Mouse (Mus musculus): ENCODE measurements around the gene Brd3os. TPM values are rescaled to one million over a fixed set of nuclear protein-coding genes. Genes with fewer than 3 reads are reported as not detected.
A peak's percentile ranks its signal among the peaks of the same experiment; 100 is the strongest.

Brd3os gene
- 5.5 TPM for polyA plus RNA-seq (2012; fragmentation: generic; extraction: Trizol)
- long read RNA-seq, experiment 1, partial matches to known transcripts: 0 of 6 reads
- long read RNA-seq, experiment 1, other reads (novel, unspliced or antisense): 4 of 6 reads
- long read RNA-seq, experiment 2, transcript Brd3os-202 (1 exons, 1,898 nt): major isoform, 8 of 21 reads
- long read RNA-seq, experiment 2, partial matches to known transcripts: 0 of 21 reads
- long read RNA-seq, experiment 2, other reads (novel, unspliced or antisense): 13 of 21 reads

DNA sequence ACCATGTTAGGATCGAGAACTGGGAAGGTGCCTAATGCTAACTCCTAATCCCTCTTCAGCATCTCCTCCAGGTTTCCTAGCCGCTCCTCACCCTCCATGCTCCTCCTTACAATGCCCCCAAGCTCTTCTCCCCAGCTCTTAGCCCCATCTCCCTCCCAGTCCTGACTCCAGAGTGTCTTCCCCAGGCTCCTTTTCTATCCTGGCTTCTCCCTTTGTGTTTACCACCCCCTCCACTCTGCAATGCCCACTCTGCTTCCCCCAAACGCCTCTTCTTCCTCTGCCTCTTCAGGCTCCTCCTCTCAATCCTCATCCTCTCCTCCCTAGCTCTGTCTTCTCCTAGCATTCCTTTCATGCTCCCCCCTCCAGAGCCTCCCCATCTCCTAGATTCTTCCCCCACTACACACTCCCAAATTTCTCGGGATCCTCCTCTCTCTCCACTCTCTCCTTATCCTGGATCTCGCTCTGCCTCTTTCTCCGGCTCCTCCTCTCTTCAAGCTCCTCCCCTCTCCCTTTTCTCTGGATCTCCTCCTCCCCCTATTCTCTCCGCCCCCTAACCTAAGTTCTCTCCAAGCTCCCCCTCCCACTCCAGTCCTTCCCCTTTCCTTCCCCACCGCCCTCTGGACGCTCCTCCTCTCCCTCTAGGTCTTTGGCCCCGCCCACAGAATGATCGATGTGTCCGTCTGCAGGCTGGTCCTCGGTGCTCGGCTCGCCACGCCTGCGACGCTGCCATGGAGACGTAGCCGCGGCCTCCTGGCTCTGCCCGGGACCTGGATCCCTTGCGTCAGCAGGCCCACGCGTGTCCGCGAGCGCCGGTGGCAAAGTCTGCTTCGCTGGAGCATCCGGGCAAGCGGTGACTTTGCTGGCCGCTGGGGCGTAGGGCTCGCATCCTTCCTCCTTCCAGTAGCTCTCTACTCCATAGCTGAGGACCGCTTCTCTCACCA, at the start of gene Brd3os:
Gene Brd3os (plus strand): TSS at position 558 of the 941 bp plus-strand sequence.
- H3K79me3 ChIP-seq (ENCODE audit: low read depth): no peaks in the 10 kb centered on the region
- peak within 1 kb of the TSS; percentile 48 for H3K4me3 ChIP-seq (ENCODE audit: insufficient read depth, poor library complexity, severe bottlenecking)
- no peak for TF ChIP-seq USF1 (IDR thresholded peaks at IDR 0.05; ENCODE audit: low read depth)
- no peak for TF ChIP-seq MYOD1 (IDR thresholded peaks at IDR 0.05; ENCODE audit: control insufficient read depth, insufficient read length, low read depth)
- no peak for TF ChIP-seq CTCF (IDR thresholded peaks at IDR 0.05; ENCODE audit: control insufficient read depth, insufficient read depth, insufficient read length)
- TF ChIP-seq MAX (IDR thresholded peaks at IDR 0.05): peak; percentile 44
- H3K27me3 ChIP-seq (ENCODE audit: control insufficient read depth, insufficient read depth, insufficient read length): no peaks in the 10 kb centered on the region
- H3ac ChIP-seq (ENCODE audit: control insufficient read depth, insufficient read length, low read depth): peak within 1 kb of the TSS; percentile 83
- H3K79me2 ChIP-seq (ENCODE audit: control insufficient read depth, insufficient read depth): no peaks in the 10 kb centered on the region
- peaks cover 14% of the 10 kb centered on the region for H3K36me3 ChIP-seq (ENCODE audit: control insufficient read depth, insufficient read depth)

DNA sequence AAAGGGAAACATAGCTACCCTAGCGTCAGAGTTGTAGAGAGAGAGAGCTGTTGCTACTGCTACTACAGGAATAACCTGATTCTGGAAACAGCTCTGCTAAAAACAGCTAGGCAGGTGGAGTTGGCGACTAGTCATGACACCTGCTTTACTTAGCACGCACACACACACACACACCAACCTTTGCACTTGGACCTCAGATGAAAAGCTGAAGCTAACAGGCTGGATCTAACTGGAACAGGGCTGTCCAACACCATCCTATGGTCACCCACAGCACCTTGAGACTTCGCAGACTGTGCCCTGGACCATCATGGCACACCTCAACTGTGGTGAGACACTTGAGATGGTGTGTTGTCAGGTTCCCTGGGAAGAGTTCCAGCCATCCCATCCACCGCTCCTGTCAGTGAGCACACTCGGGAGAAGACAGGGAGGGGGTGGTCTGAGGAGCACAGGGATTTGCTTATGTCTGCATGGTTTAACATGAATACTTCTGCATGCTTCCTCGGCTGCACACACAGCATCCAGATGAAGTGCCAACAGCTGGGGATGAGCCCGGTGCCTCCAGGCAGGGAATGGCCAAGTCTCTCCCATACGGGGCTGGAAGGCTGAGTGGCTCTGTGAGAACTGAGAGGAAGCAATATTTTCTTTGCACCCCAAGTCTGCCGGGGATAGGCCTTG, 47.8 kb upstream of the Brd3os start:
- Histone ChIP-seq H3K79me2 (ENCODE audit: control insufficient read depth, insufficient read depth) (peaks cover 87% of the 10 kb centered on the region), H3K4me3 (ENCODE audit: insufficient read depth, poor library complexity, severe bottlenecking) (no peak overlapping the region), H3ac (ENCODE audit: control insufficient read depth, insufficient read length, low read depth) (no peak overlapping the region), H3K79me3 (ENCODE audit: low read depth) (peaks cover 19% of the 10 kb centered on the region), H3K36me3 (ENCODE audit: control insufficient read depth, insufficient read depth) (no peaks in the 10 kb centered on the region), H3K27me3 (ENCODE audit: control insufficient read depth, insufficient read depth, insufficient read length) (no peaks in the 10 kb centered on the region)
- no peak for TF ChIP-seq MYOD1 (IDR thresholded peaks at IDR 0.05; ENCODE audit: control insufficient read depth, insufficient read length, low read depth)
- no peak for TF ChIP-seq CEBPB (IDR thresholded peaks at IDR 0.05; ENCODE audit: low read depth)
- no peak for TF ChIP-seq CTCF (IDR thresholded peaks at IDR 0.05; ENCODE audit: control insufficient read depth, insufficient read depth, insufficient read length)
- no peak for TF ChIP-seq MAX (IDR thresholded peaks at IDR 0.05)
- TF ChIP-seq MYOG (IDR thresholded peaks at IDR 0.05; ENCODE audit: control insufficient read depth, extremely low read depth, insufficient read length): no peak
- TF ChIP-seq USF1 (IDR thresholded peaks at IDR 0.05; ENCODE audit: low read depth): no peak
- no peak for TF ChIP-seq FOSL1 (IDR thresholded peaks at IDR 0.05; ENCODE audit: insufficient read depth, low read length, poor library complexity, severe bottlenecking)

DNA sequence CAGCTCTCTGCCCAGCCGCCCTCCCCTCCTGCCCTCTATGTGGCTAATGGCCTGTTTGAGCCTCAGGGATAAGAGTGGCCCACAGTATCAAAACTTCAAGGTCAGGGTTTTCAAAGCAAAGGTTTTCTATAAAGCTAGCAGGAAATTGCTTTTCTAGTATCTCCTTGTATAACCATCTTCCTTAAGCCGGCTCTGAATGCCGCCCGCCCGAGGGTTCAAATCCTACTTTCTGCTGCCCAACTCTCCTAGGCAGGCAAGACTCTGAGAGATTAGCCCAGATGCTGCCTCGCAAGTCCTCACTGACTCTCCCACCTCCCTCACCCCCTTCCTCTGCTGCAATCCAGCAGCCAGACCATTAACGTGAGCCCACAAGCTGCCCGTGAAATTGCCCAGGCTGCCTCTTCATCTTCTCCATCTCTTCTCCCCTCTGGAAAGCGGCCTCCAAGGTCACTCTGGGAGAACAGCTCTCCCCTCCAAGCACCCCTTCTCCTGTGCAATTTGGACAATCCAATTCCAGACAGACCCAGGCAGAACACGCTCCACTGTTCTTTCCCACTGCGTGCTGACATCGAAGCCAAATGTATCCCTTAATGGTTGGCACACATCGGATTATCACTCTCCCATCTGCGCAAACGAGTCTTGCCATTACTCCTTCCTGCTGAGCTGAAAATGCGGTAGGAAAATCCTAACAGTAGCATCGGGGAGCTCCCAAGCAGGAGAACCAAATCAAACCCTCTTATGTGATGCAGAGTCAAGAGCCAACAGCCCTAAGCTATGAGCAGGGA, 45.3 kb upstream of the Brd3os start:
- Histone ChIP-seq H3K27me3 (ENCODE audit: control insufficient read depth, insufficient read depth, insufficient read length) (no peaks in the 10 kb centered on the region), H3K4me3 (ENCODE audit: insufficient read depth, poor library complexity, severe bottlenecking) (no peak overlapping the region), H3K79me2 (ENCODE audit: control insufficient read depth, insufficient read depth) (peaks cover 86% of the 10 kb centered on the region), H3ac (ENCODE audit: control insufficient read depth, insufficient read length, low read depth) (no peak overlapping the region), H3K36me3 (ENCODE audit: control insufficient read depth, insufficient read depth) (no peaks in the 10 kb centered on the region), H3K79me3 (ENCODE audit: low read depth) (peaks cover 19% of the 10 kb centered on the region)
- TF ChIP-seq FOSL1 (IDR thresholded peaks at IDR 0.05; ENCODE audit: insufficient read depth, low read length, poor library complexity, severe bottlenecking) (no peak), MAX (IDR thresholded peaks at IDR 0.05) (no peak), MYOD1 (IDR thresholded peaks at IDR 0.05; ENCODE audit: control insufficient read depth, insufficient read length, low read depth) (no peak), CEBPB (IDR thresholded peaks at IDR 0.05; ENCODE audit: low read depth) (no peak), USF1 (IDR thresholded peaks at IDR 0.05; ENCODE audit: low read depth) (no peak), CTCF (IDR thresholded peaks at IDR 0.05; ENCODE audit: control insufficient read depth, insufficient read depth, insufficient read length) (no peak), MYOG (IDR thresholded peaks at IDR 0.05; ENCODE audit: control insufficient read depth, extremely low read depth, insufficient read length) (no peak)

DNA sequence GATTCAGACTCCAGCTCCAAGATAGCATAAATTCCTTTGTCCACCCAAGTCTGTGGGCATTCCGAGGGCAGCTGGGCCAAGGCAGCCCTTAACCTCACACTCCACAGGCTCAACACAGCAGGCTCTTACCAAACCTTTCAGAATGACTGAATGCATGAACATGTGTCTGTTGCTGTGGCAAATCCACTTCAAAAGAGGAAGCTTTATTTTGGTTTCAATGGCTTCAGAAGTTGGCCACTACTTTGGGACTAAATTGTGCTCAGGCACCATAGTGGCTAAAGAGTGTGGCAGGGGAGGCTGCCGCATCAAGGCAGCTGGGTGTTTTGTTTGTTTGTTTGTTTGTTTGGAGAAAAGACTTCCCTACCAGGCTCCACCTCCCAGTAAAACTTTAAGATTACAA, 42.0 kb upstream of the Brd3os start:
- Histone ChIP-seq H3ac (ENCODE audit: control insufficient read depth, insufficient read length, low read depth) (no peak overlapping the region), H3K4me3 (ENCODE audit: insufficient read depth, poor library complexity, severe bottlenecking) (no peak overlapping the region), H3K36me3 (ENCODE audit: control insufficient read depth, insufficient read depth) (no peaks in the 10 kb centered on the region), H3K79me2 (ENCODE audit: control insufficient read depth, insufficient read depth) (peaks cover 92% of the 10 kb centered on the region), H3K27me3 (ENCODE audit: control insufficient read depth, insufficient read depth, insufficient read length) (no peaks in the 10 kb centered on the region), H3K79me3 (ENCODE audit: low read depth) (peaks cover 18% of the 10 kb centered on the region)
- TF ChIP-seq CTCF (IDR thresholded peaks at IDR 0.05; ENCODE audit: control insufficient read depth, insufficient read depth, insufficient read length) (no peak), MYOD1 (IDR thresholded peaks at IDR 0.05; ENCODE audit: control insufficient read depth, insufficient read length, low read depth) (no peak), CEBPB (IDR thresholded peaks at IDR 0.05; ENCODE audit: low read depth) (no peak), MYOG (IDR thresholded peaks at IDR 0.05; ENCODE audit: control insufficient read depth, extremely low read depth, insufficient read length) (no peak), MAX (IDR thresholded peaks at IDR 0.05) (no peak), FOSL1 (IDR thresholded peaks at IDR 0.05; ENCODE audit: insufficient read depth, low read length, poor library complexity, severe bottlenecking) (no peak), USF1 (IDR thresholded peaks at IDR 0.05; ENCODE audit: low read depth) (no peak)

DNA sequence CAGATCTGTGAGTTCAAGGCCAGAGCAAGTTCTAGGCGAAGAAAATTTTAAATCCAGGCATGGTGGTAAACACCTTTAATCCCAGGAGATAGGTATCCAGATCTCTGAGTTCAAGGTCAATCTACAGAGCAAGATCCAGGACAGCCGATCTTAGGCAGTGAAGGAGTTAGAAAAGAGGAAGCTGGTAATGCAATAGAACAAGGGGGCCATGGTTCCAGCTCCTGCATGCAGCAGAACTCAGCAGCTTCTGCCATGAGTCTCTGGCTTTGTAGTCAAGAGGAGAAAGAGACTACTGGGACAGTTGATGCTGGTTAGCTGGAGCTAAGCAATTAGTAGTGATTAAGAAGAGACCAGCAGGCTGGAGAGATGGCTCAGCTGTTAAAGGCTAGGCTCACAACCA, 40.6 kb upstream of the Brd3os start:
- Histone ChIP-seq H3K79me3 (ENCODE audit: low read depth) (peaks cover 18% of the 10 kb centered on the region), H3K36me3 (ENCODE audit: control insufficient read depth, insufficient read depth) (no peaks in the 10 kb centered on the region), H3K27me3 (ENCODE audit: control insufficient read depth, insufficient read depth, insufficient read length) (no peaks in the 10 kb centered on the region), H3ac (ENCODE audit: control insufficient read depth, insufficient read length, low read depth) (no peak overlapping the region), H3K4me3 (ENCODE audit: insufficient read depth, poor library complexity, severe bottlenecking) (no peak overlapping the region), H3K79me2 (ENCODE audit: control insufficient read depth, insufficient read depth) (peaks cover 95% of the 10 kb centered on the region)
- TF ChIP-seq MAX (IDR thresholded peaks at IDR 0.05) (no peak), USF1 (IDR thresholded peaks at IDR 0.05; ENCODE audit: low read depth) (no peak), CTCF (IDR thresholded peaks at IDR 0.05; ENCODE audit: control insufficient read depth, insufficient read depth, insufficient read length) (no peak), MYOG (IDR thresholded peaks at IDR 0.05; ENCODE audit: control insufficient read depth, extremely low read depth, insufficient read length) (no peak), MYOD1 (IDR thresholded peaks at IDR 0.05; ENCODE audit: control insufficient read depth, insufficient read length, low read depth) (no peak), CEBPB (IDR thresholded peaks at IDR 0.05; ENCODE audit: low read depth) (no peak)

Data from C2C12 (cell line).